24 mouse cellular contexts compared by ENCODE assay signal in the genomic region with DNA sequence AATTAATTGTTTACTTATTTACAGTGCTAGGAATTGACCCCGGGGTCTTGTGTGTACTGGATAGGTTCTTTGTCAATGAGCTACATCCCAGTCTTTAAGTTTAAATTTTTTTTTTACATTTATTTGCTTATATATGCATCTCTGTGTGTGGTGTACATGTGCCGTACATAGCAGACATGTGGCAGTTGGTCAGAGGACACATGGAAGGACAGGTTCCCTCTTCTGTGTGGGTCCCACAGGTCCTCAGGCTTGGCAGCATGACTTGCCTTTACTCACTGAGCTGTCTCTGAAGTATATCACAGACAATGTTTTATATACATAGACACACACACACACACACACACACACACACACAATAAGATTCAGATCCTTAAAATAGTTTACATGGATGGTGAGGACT.
"Had no signal": no experiment of that assay in that cellular context is flagged by ENCODE, and none has a peak within 500 bp of the region (broad histone marks: within the 10 kb centered on the region; RNA-seq: fewer than 3 reads in every experiment).

No protein-coding gene starts in this region.

- H3K9ac ChIP-seq: forebrain, postnatal 0 days; heart, embryonic 12.5 days; hindbrain, embryonic 13.5 days; hindbrain, embryonic 15.5 days; kidney, embryonic 15.5 days; limb, embryonic 13.5 days; limb, embryonic 15.5 days had no signal

- ATAC-seq: forebrain, postnatal 0 days; hindbrain, postnatal 0 days; intestine, embryonic 16.5 days had no signal

- H3K27me3 ChIP-seq: heart, embryonic 12.5 days; hindbrain, embryonic 13.5 days; hindbrain, embryonic 15.5 days; kidney, embryonic 15.5 days; limb, embryonic 13.5 days; limb, embryonic 15.5 days had no signal

- H3K27ac ChIP-seq: heart, embryonic 10.5 days; hindbrain, embryonic 13.5 days; hindbrain, embryonic 15.5 days; hindbrain, postnatal 0 days; kidney, embryonic 15.5 days; kidney, postnatal 0 days; limb, embryonic 13.5 days; limb, embryonic 15.5 days had no signal

- H3K4me2 ChIP-seq: heart, embryonic 12.5 days; kidney, embryonic 15.5 days; limb, embryonic 13.5 days; limb, embryonic 15.5 days had no signal

- DNase-seq: forebrain, postnatal 0 days; gastrocnemius, postnatal 14 days; gastrocnemius, postnatal 36 days; heart, adult 18-20 months; heart, postnatal 14 days; heart, postnatal 36 days; kidney, adult 11 months; kidney, adult 2 months; kidney, adult 9 months; kidney, postnatal 14 days; kidney, postnatal 36 days; layer of hippocampus, adult 9-11 months; layer of hippocampus, postnatal 36 days; left cerebral cortex, postnatal 4 days had no signal

- H3K36me3 ChIP-seq: hindbrain, embryonic 15.5 days had no signal

- H3K9me3 ChIP-seq: heart, embryonic 10.5 days; heart, embryonic 12.5 days; hindbrain, embryonic 13.5 days; hindbrain, embryonic 15.5 days; kidney, embryonic 15.5 days; limb, embryonic 13.5 days; limb, embryonic 15.5 days had no signal

- H3K4me3 ChIP-seq: heart, embryonic 10.5 days; heart, embryonic 12.5 days; hindbrain, embryonic 13.5 days; hindbrain, embryonic 15.5 days; kidney, embryonic 15.5 days; limb, embryonic 13.5 days; limb, embryonic 15.5 days had no signal
